Mouse (Mus musculus) urinary bladder, adult 18-20 months (tissue): ENCODE measurements around the gene Uhrf2.
A peak's percentile ranks its signal among the peaks of the same experiment; 100 is the strongest.

Source experiments
- DNase-seq, 2 experiments: peaks; one replicate each; pipeline ENCODE4 v3.0.0; 2022; ENCODE audit warnings: low spot score in 2 of 2, mixed read lengths in 2 of 2

Uhrf2 gene

DNA sequence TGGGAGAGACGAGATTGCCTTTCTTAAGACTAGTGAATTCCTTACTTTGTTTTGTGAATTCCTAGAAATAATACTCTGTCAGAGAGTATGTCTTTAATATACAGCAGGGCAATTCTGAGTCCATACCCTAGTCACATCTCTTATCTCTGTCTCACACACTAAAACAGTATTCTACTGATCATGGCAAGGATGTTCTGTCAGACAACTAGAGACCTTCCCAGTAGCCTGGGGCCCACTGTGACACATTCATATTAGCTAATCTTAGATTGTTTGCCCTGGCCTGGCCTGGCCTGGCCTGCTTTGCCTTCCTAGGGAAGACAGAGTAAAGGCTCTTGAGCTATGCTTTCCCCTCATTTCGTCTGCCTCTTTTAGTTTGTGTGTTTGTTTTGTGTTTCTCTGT, 20.3 kb downstream of the Uhrf2 start:
- no peak for DNase-seq

DNA sequence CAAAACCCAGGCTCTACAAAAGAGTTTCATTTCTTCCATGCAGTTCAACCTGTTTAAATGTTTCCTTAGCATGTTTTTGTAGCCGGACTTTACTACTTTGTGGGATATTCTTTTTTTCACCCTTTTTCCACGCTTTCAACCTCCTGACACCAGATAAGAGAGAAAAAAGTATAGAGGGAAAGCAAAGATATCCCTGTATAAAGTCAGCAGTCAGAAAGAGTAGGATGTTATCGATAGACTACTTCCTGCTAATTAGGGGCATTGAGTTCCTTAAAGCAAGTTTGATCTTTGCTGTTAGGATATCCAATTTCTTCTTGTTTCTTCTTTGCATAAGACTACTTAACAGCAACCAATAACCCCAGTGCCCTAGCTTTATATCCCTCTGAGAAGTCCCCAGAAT, 21.2 kb downstream of the Uhrf2 start:
- DNase-seq = no peak

GRCm38 (mm10) chr19:30054218-30054617, 23.9 kb downstream of the Uhrf2 start:
- no peak for DNase-seq

GRCm38 (mm10) chr19:30065797-30066196, 35.5 kb downstream of the Uhrf2 start:
- DNase-seq = no peak

DNA sequence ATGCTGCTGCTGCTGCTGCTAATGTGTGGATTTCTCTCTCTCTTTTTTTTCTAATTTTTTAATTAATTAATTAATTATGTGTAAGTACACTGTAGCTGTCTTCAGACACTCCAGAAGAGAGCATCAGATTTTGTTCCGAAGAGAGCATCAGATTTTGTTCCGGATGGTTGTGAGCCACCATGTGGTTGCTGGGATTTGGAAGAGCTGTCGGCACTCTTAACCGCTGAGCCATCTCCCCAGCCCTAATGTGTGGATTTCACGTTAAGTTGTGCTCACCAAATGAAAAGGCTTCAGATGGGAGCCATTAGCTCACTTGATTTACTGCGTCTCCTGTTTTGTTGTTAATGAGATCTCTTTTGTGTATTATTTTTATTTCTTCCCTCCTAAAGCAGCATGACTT, 59.9 kb downstream of the Uhrf2 start:
- DNase-seq = no peak

- no peak for DNase-seq
These were observed 61.5 kb downstream of the Uhrf2 start for GRCm38 (mm10) chr19:30091644-30092295.

- no peak for DNase-seq
These were observed 65.9 kb downstream of the Uhrf2 start for GRCm38 (mm10) chr19:30096186-30096585.

DNA sequence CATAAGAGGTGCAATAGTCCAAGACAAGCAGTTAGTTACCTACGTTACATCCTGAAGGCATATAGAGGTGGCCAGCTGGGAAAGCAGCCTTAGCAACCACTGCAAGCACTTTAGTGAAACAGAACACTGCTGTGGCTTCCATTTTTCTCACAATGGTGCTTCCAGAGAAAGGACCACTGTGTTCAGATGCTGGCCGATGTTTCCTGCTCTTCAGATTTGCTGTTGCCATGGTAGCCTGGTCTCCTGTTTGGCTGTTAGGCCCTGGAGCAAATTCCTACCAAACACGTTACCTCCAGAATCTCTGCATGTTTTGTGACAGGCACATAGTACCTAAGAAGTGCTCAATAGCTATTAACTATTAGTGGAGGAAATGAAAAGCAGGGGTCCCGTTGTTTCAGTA, 66.7 kb downstream of the Uhrf2 start:
- no peak for DNase-seq

DNA sequence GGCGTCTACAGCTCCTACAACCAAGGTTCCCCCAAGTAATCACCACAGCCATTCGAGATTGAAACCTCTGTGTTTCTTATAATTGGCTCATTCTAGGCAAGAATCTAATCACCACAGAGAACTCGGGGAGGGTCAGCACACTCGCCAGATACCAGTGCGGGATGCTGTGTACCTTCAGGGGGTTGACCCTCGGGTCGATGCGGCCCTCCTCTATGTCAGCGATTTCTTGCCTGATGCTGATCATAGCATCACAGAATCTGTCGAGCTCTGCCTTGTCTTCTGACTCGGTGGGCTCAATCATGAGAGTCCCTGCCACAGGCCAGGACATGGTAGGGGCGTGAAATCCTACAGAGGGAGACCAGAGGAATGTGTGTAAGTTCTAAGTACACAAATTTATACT, 70.3 kb downstream of the Uhrf2 start:
- DNase-seq = no peak

DNA sequence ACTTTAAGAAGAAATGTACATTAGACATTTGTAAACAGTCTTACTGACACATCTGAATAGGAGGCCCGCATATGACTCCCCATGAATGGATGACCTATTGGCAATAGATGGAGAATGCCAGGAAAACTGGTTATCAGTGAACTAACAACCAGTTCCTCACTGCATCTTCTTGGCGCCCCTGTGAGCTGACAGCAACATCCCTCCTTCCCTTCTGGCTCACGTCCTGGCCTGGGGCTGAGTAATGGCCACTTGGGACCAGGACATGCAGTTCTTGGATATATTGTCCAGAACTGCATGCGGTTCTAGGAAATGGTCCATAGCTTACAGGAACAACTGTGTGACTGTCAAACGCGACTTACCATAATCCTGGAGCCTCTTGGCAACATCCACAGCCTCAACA, 72.3 kb downstream of the Uhrf2 start:
- DNase-seq = no peak

GRCm38 (mm10) chr19:30105045-30105842, 74.9 kb downstream of the Uhrf2 start:
- no peak for DNase-seq

DNA sequence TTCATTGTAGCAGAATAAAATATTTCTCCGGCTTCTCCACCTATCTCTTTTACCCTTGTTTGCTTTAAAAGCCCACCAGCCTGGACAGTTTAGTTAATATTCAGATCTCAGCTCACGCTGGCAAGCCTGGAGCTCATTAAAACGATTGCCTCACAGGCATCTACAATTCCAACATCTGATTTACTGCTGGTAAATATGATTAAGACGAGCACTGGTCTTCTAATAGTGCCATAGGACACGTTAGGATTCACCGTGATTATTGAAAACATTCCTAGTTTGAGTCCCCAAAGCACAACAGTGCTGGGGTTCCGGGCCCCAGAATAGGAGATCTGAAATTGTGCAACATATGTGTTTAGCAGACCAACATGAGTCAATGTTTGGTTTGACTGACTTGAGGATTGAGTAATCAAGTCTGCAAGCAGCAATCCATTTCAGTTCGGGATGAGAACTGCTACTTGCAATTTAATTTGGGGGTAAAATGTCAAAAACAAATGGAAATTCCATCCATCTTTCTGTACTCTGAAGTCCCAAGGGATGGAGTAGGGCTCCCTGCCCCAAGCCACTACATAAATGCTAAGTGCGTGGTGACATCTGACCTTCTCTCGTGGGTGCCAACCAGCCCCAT, 77.0 kb downstream of the Uhrf2 start:
- peak in 1 of 2 experiments; percentile 19 for DNase-seq

DNA sequence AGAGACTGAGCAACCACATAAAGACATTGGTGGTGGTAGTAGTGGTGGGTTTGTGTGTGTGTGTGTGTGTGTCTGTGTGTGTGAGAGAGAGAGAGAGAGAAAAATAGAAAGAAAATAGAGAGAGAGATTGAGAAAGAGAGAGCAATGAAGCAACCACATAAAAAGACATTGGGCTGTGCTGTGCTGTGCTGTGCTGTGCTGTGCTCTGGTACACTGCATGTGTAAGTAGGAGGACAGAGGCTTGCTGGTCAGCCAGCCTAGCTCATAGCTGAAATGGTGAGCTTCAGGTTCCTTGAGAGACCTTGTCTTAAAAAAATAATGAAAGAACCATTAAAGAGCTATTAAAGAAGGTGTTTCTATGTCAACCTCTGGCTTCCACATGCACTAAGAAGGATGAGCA, 78.3 kb downstream of the Uhrf2 start:
- DNase-seq = no peak

DNA sequence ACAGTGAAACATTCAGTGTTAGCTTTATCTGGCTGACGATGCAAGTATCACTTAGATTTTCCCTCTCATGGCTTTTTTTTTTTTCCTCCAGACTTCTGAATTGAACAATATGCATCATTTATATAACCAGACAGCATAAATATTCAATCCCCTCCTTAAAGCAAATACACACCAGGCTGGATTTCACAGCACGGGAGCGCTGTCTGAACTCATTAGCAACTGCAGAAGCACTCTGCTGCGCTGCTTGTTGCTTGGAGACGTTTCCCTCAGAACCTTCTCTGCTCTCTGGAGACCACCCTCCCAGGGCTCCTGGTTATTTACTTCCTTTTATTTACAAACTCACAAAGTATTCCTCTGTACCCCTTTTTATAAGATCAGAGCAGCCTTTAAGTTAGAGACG, 78.8 kb downstream of the Uhrf2 start:
- no peak for DNase-seq

- no peak for DNase-seq
These were observed 81.1 kb downstream of the Uhrf2 start for GRCm38 (mm10) chr19:30111421-30111820.

DNA sequence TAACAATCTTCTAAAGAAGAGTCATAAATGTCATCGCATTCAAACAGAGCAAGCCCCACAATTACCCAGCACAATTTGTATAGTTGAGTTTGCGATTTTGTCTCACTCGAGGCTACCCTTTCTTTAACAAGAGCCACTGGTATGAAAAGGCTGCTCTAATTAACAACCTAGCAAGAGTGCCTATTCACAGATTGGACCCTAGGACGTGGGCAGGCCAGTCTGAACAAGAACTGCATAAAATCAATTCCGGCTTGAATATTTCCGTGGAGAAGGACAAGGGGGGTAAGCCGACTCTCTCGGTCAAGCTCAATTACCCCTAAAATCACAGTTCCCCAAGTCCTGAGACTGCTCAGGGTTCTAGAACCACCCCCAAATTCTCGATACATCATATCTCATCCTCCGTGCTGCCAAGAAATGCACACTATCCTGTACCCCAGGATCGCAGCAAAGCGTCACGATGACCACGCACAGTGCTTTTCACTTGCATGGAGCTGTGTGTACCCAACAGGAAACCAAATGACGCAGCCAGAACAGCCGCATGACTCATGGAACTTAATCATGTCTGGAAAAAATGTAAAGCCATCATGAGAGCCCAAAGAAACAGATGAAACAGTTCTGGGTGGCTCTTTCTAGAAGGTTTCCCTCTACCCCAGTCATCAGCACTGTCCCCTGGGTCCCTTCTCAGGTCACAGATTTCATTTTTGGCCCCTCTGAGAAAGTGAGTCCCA, 82.8 kb downstream of the Uhrf2 start:
- no peak for DNase-seq

GRCm38 (mm10) chr19:30114919-30115441, 84.7 kb downstream of the Uhrf2 start:
- no peak for DNase-seq

DNA sequence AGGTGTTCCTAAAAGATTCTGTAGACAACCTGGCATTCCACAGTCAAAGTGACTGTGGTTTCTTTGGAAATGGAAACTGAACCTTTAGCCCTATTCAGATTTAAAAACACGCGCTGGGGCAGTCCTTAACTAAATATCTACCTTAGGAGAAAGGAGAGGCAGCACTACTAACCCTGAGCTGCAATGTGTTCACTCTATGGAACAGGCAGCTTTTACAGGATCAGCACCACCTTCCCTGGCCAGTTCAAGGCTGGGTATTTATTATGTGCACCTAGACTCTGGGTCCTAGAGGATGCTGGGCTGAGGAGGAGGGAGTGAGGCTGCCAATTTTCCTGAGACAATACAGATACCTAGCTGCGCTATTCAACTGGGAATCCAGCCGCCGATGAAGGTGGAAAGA, 85.3 kb downstream of the Uhrf2 start:
- no peak for DNase-seq

- no peak for DNase-seq
These were observed 86.9 kb downstream of the Uhrf2 start for GRCm38 (mm10) chr19:30117241-30117640.

GRCm38 (mm10) chr19:30117775-30118174, 87.5 kb downstream of the Uhrf2 start:
- DNase-seq = no peak

- DNase-seq = no peak
These were observed 88.3 kb downstream of the Uhrf2 start for GRCm38 (mm10) chr19:30118344-30119312.
